In genomic region chr14:98169421-98170076, GRCm38 (mm10) we compare ENCODE assay signal across 8 mouse cellular contexts. TPM values are rescaled to one million over a fixed set of nuclear protein-coding genes. Genes with fewer than 3 reads are reported as not detected.
DNase-seq lines count a peak whose midpoint lies in the region; ATAC-seq and TF ChIP-seq lines count a peak whose summit lies in the region.

Dach1 (minus strand) TSS chr14:98169765.

- TF ChIP-seq CTCF in cerebellum, adult 2 months (IDR thresholded peaks at IDR 0.05; ENCODE audit: borderline replicate concordance, insufficient read depth, low read depth, low read length): no peak

- WGBS in cerebellum, adult 2 months: under 1% methylated on average over 32 of the region's 32 CpGs
- WGBS in intestine, embryonic 14.5 days: under 1% methylated on average over 30 of the region's 32 CpGs
- under 1% methylated on average over 28 of the region's 32 CpGs for WGBS in limb, embryonic 13.5 days
- WGBS in midbrain, embryonic 12.5 days: under 1% methylated on average over 27 of the region's 32 CpGs

- H3K4me2 ChIP-seq in intestine, embryonic 14.5 days (ENCODE audit: low read length): peak within 1 kb of the TSS; percentile 90
- peak within 1 kb of the TSS; percentile 83 for H3K4me2 ChIP-seq in limb, embryonic 13.5 days (replicated peaks)
- H3K4me2 ChIP-seq in midbrain, embryonic 12.5 days (replicated peaks): peak within 1 kb of the TSS; percentile 66

- no peaks in the 10 kb centered on the region; the same call in 1 of the 2 replicates for H3K27me3 ChIP-seq in cerebellum, adult 2 months (ENCODE audit: control insufficient read depth, insufficient read depth, low read length)
- 0 out of 2 replicates have a peak, but pooled peaks cover 21% of the 10 kb centered on the region for H3K27me3 ChIP-seq in intestine, embryonic 14.5 days (replicated peaks; ENCODE audit: control insufficient read depth, insufficient read depth, low read length)
- no peaks in the 10 kb centered on the region for H3K27me3 ChIP-seq in limb, embryonic 13.5 days
- no peaks in the 10 kb centered on the region for H3K27me3 ChIP-seq in midbrain, embryonic 12.5 days

- peak within 1 kb of the TSS; percentile 53 for H3K4me3 ChIP-seq in cerebellum, adult 2 months (replicated peaks; ENCODE audit: insufficient read depth, low read depth, low read length)
- H3K4me3 ChIP-seq in intestine, embryonic 14.5 days (ENCODE audit: low read depth, low read length): peak within 1 kb of the TSS; percentile 63
- H3K4me3 ChIP-seq in limb, embryonic 13.5 days: peak within 1 kb of the TSS; percentile 82
- H3K4me3 ChIP-seq in midbrain, embryonic 12.5 days: peak within 1 kb of the TSS; percentile 92

- H3K9me3 ChIP-seq in intestine, embryonic 14.5 days (ENCODE audit: control insufficient read depth, low read length): no peaks in the 10 kb centered on the region
- H3K9me3 ChIP-seq in limb, embryonic 13.5 days: no peaks in the 10 kb centered on the region
- H3K9me3 ChIP-seq in midbrain, embryonic 12.5 days: no peaks in the 10 kb centered on the region

- peak; percentile 37 to 45 for DNase-seq in cerebellum, adult 2 months
- peak; percentile 45 to 53 for DNase-seq in cerebellum, postnatal 25 days
- peak; percentile 6 for DNase-seq in gastrocnemius, postnatal 25 days
- DNase-seq in intestine, embryonic 14.5 days (ENCODE audit: low spot score): peak; percentile 76
- peak; percentile 33 to 68 for DNase-seq in spleen, postnatal 4 days (ENCODE audit: low spot score in 2 of 2)

- H3K4me1 ChIP-seq in cerebellum, adult 2 months (ENCODE audit: control insufficient read depth, insufficient read depth, low read length): no peaks in the 10 kb centered on the region
- 0 out of 2 replicates have a peak, but pooled peaks cover 4% of the 10 kb centered on the region for H3K4me1 ChIP-seq in intestine, embryonic 14.5 days (replicated peaks; ENCODE audit: control insufficient read depth, insufficient read depth, low read length)
- H3K4me1 ChIP-seq in limb, embryonic 13.5 days: peaks cover 21% of the 10 kb centered on the region
- H3K4me1 ChIP-seq in midbrain, embryonic 12.5 days: peaks cover 34% of the 10 kb centered on the region

- ATAC-seq in cerebellum, adult (ENCODE audit: insufficient number of reproducible peaks, low FRiP score, low TSS enrichment): no peak
- ATAC-seq in intestine, embryonic 14.5 days (replicated peaks; ENCODE audit: low FRiP score, low TSS enrichment, low read depth): peak; percentile 44; the same call in 1 of the 2 replicates
- peak; percentile 79 for ATAC-seq in limb, embryonic 13.5 days (ENCODE audit: low FRiP score, low read depth)
- ATAC-seq in midbrain, embryonic 12.5 days (ENCODE audit: low FRiP score, low read depth): peak; percentile 81

- no peaks in the 10 kb centered on the region for H3K36me3 ChIP-seq in intestine, embryonic 14.5 days (ENCODE audit: control insufficient read depth, insufficient read depth, low read length)
- no peaks in the 10 kb centered on the region for H3K36me3 ChIP-seq in limb, embryonic 13.5 days
- H3K36me3 ChIP-seq in midbrain, embryonic 12.5 days: no peaks in the 10 kb centered on the region

- peak within 1 kb of the TSS; percentile 54 for H3K9ac ChIP-seq in intestine, embryonic 14.5 days (ENCODE audit: low read length)
- peak within 1 kb of the TSS; percentile 93 for H3K9ac ChIP-seq in limb, embryonic 13.5 days
- H3K9ac ChIP-seq in midbrain, embryonic 12.5 days (replicated peaks): peak within 1 kb of the TSS; percentile 98

- no peak for TF ChIP-seq POLR2A in cerebellum, adult 2 months (IDR thresholded peaks at IDR 0.05; ENCODE audit: borderline replicate concordance, insufficient read depth, low read length)

- H3K27ac ChIP-seq in cerebellum, adult 2 months (ENCODE audit: insufficient read depth, low read length): peak within 1 kb of the TSS; percentile 28; the same call in 1 of the 2 replicates
- 0 out of 2 replicates have a peak within 1 kb of the TSS, but pooled peaks have one; percentile 43 for H3K27ac ChIP-seq in intestine, embryonic 14.5 days (ENCODE audit: low read depth)
- peak within 1 kb of the TSS; percentile 93 for H3K27ac ChIP-seq in limb, embryonic 13.5 days
- peak within 1 kb of the TSS; percentile 97 for H3K27ac ChIP-seq in midbrain, embryonic 12.5 days (replicated peaks)

RNA-seq across cellular contexts. Expression of gene Dach1, which starts in this region (rescaled TPM):
- polyA plus RNA-seq in cerebellum, adult 2 months (2012; rRNA removed): 7.0 and 7.4 TPM in 2 replicates
- 1 to 10 TPM; 1.8 to 2.4 TPM for total RNA-seq in gastrocnemius, postnatal 25 days (2021)
- polyA plus RNA-seq in intestine, embryonic 14.5 days (2014; fragmentation: Nextera tagmentation; extraction: Ambion mirVana): 3.2 and 4.0 TPM in 2 replicates
- polyA plus RNA-seq in limb, embryonic 13.5 days (2015; fragmentation: Nextera tagmentation; extraction: Ambion mirVana): 10.8 and 11.5 TPM in 2 replicates
- 24.4 and 24.9 TPM in 2 replicates for polyA plus RNA-seq in midbrain, embryonic 12.5 days (2016; fragmentation: Nextera tagmentation; extraction: Ambion mirVana)

Comparison
In these comparisons a context has a peak if more than half of its experiments do, and no peak if none do; other contexts are left out.
1. DNase-seq: peak in every context shown above with its lines; median percentile 76 in intestine, embryonic 14.5 days; 50 in spleen, postnatal 4 days; 49 in cerebellum, postnatal 25 days; 41 in cerebellum, adult 2 months; 6 in gastrocnemius, postnatal 25 days.
2. H3K27ac ChIP-seq: peak in every context shown above with its lines; median percentile 97 in midbrain, embryonic 12.5 days; 93 in limb, embryonic 13.5 days; 43 in intestine, embryonic 14.5 days; 28 in cerebellum, adult 2 months.